Mouse (Mus musculus) brain, embryonic 14.5 days (tissue): Measurements from ENCODE around the gene Eif6. TPM values are rescaled to one million over a fixed set of nuclear protein-coding genes. Genes with fewer than 3 reads are reported as not detected.

Source experiments
- DNase-seq: peaks from one replicate; pipeline ENCODE4 v3.0.0-alpha.2; 2011; ENCODE audit warnings: low read depth
- CTCF ChIP-seq: fragments of 200-500 bp; IDR thresholded peaks from 2 replicates; pipeline ENCODE4 v1.5.1; 2012; ENCODE audit warnings: inconsistent platforms, mild to moderate bottlenecking, moderate library complexity, borderline replicate concordance; ENCODE audit not compliant: insufficient read depth, insufficient read length; ENCODE audit errors: extremely low read depth
- POLR2A ChIP-seq: fragments of 200-500 bp; IDR thresholded peaks from 2 replicates; pipeline ENCODE4 v1.6.1; 2012; ENCODE audit warnings: mild to moderate bottlenecking, inconsistent platforms, borderline replicate concordance; ENCODE audit not compliant: poor library complexity, insufficient read depth, insufficient read length, severe bottlenecking; ENCODE audit errors: extremely low read depth
- polyA plus RNA-seq: library from polyadenylated mRNA; depleted of rRNA; stranded (reverse); fragments of >200 nt; gene quantifications from 2 replicates; pipeline ENCODE4 v1.2.3, GENCODE M21; 2012

Eif6 gene
- polyA plus RNA-seq, 1 experiment, result 100.0 TPM

DNA sequence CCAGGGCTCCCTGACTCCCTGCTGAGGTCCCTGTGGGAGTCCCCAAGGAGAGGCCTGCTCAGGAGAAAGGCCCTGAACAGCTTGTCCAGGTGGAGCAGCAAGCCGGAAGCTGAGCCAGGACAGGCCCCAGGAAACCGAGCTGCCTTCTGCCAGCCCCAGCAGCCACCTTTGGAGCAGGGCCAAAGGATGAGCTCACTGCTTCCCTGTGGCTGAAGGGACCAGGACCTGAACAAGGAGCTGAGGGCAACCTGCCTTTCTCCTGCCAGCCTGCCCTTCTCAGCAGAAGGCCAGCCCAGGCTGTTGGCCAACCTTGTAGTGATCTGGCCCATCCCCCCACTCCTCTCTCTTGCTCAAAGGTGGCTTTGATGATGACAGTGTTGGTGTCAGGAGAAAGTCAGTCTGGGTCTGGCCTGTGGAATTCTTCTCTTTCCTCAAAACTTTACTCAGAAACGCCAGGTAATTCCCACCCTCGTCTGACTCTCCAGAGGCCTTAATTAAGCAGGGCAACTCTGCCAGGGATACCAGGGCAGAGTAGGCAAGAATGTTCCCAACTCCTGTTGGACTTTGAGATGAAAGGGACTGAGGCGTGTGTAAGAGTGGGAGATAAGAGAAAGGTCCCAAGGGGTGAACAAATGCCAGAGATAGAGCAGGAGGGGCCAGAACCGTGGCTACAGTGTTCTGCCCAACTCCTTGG, 21.3 kb downstream of the Eif6 start:
- no peak for TF ChIP-seq POLR2A
- TF ChIP-seq CTCF, result no peak
- DNase-seq, result peak; percentile 40

DNA sequence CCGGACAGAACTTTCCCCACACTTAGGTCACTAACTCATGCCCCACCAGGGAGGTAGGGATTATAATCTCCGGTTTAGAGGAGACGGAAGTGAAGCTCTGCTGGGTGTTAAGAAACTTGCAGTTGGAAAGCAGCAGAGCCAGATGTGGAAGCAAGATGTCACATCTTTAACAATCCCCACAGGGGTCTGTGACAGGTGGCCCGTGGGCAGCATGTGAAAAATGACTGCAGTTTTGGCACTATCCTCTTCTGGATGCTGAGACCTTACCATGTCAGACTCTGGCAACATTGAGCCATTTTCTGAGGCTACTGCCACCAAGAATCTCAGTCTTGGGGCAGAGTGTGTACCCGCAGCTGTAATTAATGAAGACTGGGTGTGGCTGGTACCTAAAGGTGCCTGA, 22.7 kb downstream of the Eif6 start:
- TF ChIP-seq CTCF, result no peak
- DNase-seq, result no peak

DNA sequence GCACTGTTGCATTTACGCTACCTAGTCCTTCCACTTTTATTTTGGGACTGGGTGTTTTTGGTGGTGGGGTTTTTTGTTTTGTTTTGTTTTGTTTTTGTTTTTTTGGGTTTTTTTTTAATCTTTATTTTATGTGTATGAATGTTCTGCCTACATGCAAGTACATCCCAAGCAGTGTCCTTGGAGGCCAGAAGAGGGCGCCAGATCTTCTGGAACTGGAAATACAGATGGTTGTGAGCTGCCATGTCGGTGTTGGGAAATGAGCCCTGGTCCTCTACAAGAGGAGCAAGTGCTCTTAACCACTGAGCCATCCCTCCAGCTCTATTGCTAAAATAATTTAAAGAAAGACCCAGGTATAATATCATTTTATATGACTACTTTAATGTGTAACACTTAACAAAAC, 24.0 kb downstream of the Eif6 start:
- TF ChIP-seq CTCF, result peak; percentile 49; the same call in 1 of the 2 replicates
- no peak for TF ChIP-seq POLR2A
- DNase-seq, result no peak

DNA sequence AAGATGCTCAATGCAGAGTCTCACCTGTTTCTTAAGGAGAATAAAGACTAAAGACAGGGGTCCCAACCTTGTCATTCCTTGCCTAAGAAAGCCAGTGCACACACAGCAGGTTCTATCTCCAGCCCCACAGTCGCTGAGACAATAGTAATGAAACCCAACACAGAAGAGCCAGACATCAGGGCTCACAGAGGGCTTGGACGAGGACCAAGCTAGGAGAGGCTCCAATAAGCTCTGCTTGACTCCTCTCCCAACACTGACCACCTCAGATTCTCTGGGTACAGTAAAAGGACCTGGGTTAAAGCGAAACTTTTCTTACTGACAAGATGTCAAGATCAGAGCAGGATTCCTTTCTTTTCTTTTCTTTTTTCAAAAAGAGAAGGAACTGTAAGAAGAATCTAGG, 28.1 kb downstream of the Eif6 start:
- TF ChIP-seq CTCF (no peak), POLR2A (no peak)
- DNase-seq, result no peak

DNA sequence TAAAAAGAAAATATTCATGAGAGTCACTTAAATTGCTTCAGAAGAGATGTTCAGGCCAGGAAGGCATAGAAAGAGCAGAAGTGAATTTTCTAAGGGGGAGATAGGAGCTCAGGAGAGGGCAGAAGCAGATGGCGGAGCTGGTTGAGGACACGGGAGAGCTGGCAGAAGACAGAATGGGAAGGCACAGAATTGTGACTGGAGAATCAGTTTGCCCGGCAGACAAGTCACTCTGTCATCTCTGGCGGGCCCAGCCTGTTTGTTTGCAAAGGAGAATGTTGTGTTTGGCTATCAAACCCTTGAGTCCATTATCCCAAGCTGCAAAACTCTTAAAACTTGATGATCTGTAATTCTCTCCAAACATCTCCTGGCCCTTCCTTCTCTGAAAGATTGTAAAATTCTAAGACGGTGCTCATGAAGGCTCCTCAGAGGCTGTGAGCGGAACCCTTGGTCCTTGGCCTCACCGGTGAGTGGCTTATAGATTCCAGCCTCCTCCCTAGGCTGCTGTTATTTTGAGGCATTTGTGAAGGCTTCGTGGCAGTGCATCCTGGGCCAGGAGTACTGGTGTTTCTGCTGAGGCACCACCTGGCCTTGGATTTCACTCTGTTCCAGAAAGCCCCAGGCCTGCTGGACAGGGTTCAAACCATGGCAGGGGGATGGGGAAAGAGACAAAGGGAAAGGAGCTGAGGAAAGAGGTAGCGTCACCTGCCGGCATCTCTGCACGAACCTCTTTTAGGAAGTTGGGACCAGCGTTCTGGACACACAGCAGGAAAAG, 31.9 kb downstream of the Eif6 start:
- DNase-seq, result no peak
- no peak for TF ChIP-seq POLR2A
- no peak for TF ChIP-seq CTCF

DNA sequence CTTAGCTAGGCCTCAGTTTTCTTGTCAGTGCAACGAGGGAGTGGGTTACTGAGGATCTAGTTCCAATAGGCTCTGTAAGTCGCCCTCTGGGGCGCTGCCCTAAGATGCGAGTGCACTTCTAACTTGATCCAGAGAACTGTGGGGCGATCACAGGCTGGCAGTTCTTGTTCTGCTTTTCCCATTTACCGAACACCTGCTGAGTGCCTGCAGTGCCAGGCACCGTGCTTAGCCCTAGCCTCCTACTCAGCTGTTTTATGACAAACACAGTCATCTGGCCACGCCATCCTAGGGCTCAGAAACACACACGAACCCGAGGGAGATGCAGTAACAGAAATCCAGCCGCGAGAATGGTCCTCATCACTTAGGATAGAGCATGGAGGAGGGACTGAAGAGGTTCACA, 33.8 kb downstream of the Eif6 start:
- TF ChIP-seq POLR2A (no peak), CTCF (no peak)
- no peak for DNase-seq

DNA sequence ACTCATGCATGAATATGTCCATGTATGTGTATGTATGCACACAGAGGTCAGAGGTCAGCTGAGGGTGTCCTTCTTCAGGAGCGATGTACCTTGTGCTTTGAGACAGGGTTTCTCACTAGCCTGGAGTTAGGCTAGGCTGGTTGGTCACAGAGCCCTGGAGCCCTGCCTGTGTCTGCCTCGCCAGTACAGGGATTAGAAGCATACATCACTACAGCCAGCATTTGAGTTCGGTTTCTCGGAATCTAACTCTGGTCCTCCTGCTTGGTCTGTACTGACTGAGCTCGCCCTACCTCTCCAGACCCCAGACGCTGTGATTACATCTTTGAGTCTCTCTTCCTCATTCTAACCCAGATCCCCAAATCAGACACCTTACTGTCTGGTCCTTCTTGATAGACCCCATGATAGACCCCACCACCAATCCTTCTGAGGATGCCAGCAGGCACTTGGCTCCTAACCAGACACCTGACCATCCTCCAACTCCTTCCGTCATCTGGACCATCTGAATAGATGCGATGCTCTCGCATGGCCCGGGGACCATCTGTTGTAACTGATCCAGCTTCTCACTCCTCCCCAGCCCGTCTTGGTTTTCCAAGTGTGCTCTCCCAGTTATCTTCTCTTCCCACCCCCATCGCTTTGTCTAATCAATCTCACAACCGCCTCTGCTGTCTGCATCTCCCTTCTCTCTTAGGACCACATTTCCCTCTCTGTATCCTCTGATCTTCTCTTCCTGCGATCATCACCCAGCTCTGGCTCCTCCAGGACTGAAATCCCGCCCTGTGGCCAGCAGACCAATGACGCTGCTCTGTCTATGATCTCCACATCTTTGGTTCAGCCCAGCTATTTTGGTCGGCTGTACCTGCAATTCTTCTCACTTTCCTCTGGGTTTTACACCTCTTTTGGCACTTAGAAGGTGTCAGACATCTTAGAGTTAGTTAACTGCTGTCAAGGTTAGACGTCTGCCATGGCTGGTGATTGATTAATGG, 38.5 kb downstream of the Eif6 start:
- no peak for TF ChIP-seq POLR2A
- no peak for TF ChIP-seq CTCF
- peak; percentile 42 for DNase-seq

DNA sequence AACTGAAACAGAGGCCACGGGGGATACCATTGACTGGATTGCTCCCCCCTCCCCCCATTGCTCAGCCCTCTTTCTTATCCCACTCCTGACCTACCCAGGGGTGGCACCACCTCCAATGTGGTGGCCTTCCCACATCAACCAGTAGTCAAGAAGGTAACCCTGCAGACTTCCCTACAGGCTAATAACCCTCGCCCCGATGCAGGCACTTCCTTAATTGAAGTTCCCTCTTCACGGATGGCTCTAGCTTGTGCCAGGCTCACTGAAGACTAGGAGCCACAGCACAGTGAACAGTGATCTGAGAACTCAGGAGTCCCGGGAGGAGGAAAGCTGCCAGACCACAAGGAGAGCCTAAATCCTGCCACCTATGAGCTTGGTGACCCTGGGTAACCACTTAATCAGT, 39.8 kb downstream of the Eif6 start:
- no peak for TF ChIP-seq POLR2A
- no peak for TF ChIP-seq CTCF
- no peak for DNase-seq

DNA sequence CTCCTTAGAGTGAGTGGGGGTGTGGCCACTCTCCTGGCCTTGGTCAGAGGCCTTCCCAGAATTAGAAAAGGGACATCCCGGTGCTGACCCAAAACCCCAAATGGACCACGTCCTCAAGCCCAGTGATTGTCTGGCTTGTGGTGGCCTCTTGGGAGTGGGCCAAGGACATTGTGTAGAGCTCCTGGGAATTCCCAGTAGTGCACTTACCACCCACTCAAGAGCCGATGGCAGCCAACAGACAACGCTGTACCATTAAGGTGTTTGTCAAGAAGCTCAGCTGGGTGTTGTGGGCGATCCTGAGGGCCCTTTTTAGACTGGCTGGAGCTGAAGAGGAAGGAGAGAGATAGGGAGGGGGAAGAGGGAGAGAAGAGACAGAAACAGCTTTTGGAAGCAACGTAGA, 42.2 kb downstream of the Eif6 start:
- TF ChIP-seq POLR2A (no peak), CTCF (no peak)
- no peak for DNase-seq

DNA sequence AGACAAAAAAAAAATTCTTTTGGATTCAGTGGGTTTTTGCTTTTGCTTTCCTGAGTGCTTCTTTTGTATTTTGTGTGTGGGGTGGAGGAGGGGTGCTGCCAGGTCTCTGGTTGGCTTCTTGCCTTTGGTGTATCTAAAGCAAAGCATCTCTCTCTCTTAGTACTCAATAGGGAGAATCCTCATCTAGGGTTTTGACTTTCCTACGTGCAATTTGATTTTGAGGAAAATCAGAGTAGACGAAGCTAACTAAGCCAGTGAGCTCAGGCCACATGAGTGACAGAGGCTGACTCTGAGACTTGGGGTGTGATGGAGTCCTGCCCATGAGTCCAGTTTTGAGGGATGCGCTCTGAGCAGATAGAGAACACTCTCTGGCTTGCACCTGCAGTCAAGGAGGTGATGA, 47.2 kb downstream of the Eif6 start:
- DNase-seq, result no peak
- TF ChIP-seq CTCF (no peak), POLR2A (no peak)

DNA sequence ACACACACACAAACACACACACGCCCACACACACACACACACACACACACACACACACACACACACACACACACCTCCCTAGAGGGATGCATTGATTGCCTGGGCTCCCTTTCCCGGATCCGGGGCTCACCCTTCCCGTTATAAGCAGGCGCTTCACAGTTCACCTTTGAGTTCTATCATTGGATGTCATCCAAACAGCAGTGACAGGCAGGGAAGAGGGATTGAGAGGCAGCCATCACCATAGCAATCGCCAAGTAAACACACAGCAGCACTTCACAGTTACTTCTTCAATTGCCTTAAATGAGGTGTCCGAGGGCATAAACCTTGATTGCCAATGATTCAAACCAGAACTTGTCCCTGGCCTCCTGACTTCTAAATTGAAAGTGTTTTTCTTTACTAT, 47.7 kb downstream of the Eif6 start:
- TF ChIP-seq POLR2A (no peak), CTCF (no peak)
- DNase-seq, result peak; percentile 71
